Mouse (Mus musculus) CH12.LX (cell line): Measurements from ENCODE around the gene Ntn3.

Experiments used
- CHD1 ChIP-seq: IDR thresholded peaks from 2 replicates; pipeline ENCODE4 v1.6.1; 2012; ENCODE audit warnings: low read depth, low read length, improper control_type of control experiment, inconsistent platforms
- CTCF ChIP-seq, 2 experiments: IDR thresholded peaks in 1 of 2; conservative IDR thresholded peaks in 1 of 2; 2 replicates each; pipeline ENCODE4 v1.5.1; 2011 to 2012; ENCODE audit warnings: low read depth in 2 of 2, low read length in 2 of 2, improper control_type of control experiment in 1 of 2, inconsistent platforms in 1 of 2, mild to moderate bottlenecking in 1 of 2, moderate library complexity in 1 of 2
- E2F4 ChIP-seq: IDR thresholded peaks from 2 replicates; pipeline ENCODE4 v1.6.1; 2011; ENCODE audit warnings: low read depth, low read length, improper control_type of control experiment; ENCODE audit not compliant: insufficient replicate concordance
- ELF1 ChIP-seq: IDR thresholded peaks from 2 replicates; pipeline ENCODE4 v1.6.1; 2014; ENCODE audit warnings: low read depth, mild to moderate bottlenecking, inconsistent platforms, low read length, improper control_type of control experiment
- JUND ChIP-seq: conservative IDR thresholded peaks from 2 replicates; pipeline ENCODE4 v1.6.1; 2011; ENCODE audit warnings: low read depth, low read length, improper control_type of control experiment
- MXI1 ChIP-seq: IDR thresholded peaks from 2 replicates; pipeline ENCODE4 v1.6.1; 2011; ENCODE audit warnings: mild to moderate bottlenecking, low read depth, low read length, improper control_type of control experiment
- POLR2A ChIP-seq: IDR thresholded peaks from 2 replicates; pipeline ENCODE4 v1.6.1; 2011; ENCODE audit warnings: low read depth, mild to moderate bottlenecking, improper control_type of control experiment, low read length
- SMC3 ChIP-seq: IDR thresholded peaks from 2 replicates; pipeline ENCODE4 v1.6.1; 2011; ENCODE audit warnings: low read depth, low read length, improper control_type of control experiment

GRCm38 (mm10) chr17:24248641-24249040 lies 39.3 kb upstream of the Ntn3 start:
- TF ChIP-seq MXI1 = no peak
- TF ChIP-seq E2F4 = no peak
- no peak for TF ChIP-seq POLR2A
- TF ChIP-seq JUND = no peak
- TF ChIP-seq CHD1 = no peak
- peak; percentile 23 to 27; a peak in 1 of 4 replicates for TF ChIP-seq CTCF (conservative IDR thresholded peaks at IDR 0.05 in 1 of 2, IDR thresholded peaks at IDR 0.05 in 1 of 2; ENCODE audit: low read depth in 2 of 2, low read length in 2 of 2)
- no peak for TF ChIP-seq ELF1
- no peak for TF ChIP-seq SMC3
